Mouse (Mus musculus): ENCODE measurements around the gene Fads3.

Gene Fads3

GRCm38 (mm10) chr19:10053692-10054260 lies 12.4 kb downstream of the Fads3 start:
- DNase-seq (ENCODE audit: low spot score): no peak

GRCm38 (mm10) chr19:10054361-10055075 lies 13.1 kb downstream of the Fads3 start:
- DNase-seq (ENCODE audit: low spot score): no peak

DNA sequence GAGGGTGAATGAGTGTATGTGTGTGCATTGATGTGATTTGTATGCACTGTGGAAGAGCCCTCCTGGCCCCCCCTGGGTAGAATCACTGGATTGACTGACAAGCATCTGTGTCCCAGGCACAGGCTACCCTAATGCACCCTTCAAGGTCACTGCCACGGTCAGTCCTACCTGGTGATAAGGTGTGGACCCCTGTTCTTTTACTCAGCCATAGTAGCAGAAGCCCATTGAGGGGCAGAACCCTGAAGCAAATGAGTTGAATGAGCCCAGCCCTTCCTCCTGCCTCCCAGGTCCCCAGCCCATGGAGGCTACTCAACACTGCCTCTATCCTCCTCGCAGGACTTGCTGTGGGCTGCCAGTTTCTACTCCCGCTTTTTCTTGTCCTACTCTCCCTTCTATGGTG lies 13.9 kb downstream of the Fads3 start:
- DNase-seq (ENCODE audit: low spot score): no peak

- peak; percentile 61 for DNase-seq (ENCODE audit: low spot score)
These were observed 14.7 kb downstream of the Fads3 start for GRCm38 (mm10) chr19:10055783-10056660.

- no peak for DNase-seq (ENCODE audit: low spot score)
These were observed 15.3 kb downstream of the Fads3 start for GRCm38 (mm10) chr19:10056686-10057085.

DNA sequence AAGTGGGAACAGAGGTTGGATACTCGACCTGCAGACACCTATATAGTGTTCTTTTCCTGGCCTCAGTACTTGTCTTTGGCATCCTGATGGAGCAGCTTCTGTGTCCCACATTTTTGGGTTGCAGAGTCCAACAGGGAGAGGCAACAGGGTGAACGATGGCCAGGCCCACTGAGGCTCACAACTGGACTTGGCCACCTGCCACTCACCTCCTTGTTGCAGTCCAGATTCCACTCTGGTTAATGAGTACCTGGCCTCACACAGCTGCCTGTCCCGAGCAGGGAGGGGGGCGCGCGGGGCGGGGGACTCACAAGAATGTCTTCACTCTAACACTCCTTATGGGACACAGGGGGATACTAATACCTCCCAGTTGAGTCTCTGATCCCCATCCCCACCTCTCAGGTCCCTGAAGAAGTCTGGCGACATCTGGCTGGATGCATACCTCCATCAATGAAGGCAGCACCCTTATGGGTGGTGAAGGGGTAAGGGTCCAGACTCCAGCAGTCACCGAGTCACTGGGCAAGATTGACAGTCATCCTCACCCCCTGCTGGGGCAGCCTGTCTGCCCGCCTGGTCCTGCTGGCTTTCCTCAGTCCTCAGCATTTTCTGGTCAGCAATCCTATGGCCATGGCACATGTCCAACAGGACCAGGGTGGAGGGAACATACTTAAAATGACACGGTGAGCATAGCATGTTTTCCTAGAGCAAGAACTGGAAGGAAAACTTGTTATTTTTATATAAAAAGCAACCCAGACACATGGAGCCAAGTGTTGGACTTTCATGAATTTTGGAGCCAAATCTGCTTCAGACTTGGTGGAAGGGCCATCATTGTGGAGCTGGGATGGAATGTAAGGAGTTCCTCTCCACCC lies 16.4 kb downstream of the Fads3 start:
- peak; percentile 70 for DNase-seq (ENCODE audit: low spot score)

GRCm38 (mm10) chr19:10058352-10058825 lies 17.0 kb downstream of the Fads3 start:
- DNase-seq (ENCODE audit: low spot score): no peak

DNA sequence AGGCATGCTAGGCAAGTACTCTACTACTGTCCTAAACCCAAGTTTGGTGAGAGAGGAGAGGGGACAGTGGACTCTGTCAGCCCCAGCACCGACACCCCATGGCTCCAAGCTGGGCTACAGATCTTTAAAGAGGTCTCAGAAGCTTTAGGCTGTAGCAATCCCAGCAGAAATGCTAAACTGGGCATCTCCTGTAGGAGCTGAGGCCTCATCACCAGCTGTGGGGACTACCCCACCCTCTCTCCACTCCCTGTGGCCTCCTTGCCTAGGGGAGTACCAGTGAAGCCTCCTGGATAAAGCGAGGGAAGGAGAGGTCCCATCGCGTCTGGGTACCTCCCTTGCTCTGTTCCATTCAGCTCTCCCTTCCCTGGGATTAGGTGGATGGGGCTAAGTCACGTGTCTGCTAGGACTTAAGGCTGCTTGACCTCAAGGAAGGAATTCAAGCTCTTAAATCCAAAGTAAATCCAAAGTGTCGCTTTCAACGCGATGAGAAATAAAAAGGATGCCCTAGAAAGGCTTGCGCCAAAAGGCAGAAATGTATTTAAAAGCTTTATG lies 17.6 kb downstream of the Fads3 start:
- no peak for DNase-seq (ENCODE audit: low spot score)

DNA sequence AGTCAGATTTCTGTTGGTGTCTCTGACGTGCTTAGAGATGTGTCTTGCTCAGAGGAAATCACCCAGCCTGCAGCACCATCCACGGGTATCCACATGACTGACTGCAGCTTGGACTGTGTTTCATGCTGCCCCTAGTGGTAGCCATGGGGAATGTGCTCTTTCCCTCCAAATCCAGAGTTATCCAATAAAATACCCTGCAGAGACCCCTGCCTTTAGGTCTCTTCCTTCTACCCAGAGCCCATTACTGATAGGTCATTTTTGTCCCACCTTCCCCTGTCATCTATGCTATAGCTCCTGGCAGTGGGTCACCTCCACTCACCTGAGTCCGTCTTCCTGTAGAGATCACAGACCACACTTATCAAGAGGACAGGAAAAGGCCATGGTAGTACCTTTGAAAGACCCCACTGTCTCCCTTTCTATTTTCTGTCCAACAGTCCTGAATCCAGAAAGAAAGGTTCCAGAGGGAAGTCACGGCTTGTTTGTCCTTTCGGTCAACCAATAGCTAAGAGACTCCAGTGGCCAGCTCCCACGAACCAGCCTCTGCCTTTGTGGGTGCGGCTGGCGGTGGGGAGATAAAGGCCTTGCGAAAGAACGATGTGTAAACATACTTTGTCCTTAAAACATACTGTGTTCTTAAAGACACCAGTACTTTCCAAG lies 18.7 kb downstream of the Fads3 start:
- DNase-seq (ENCODE audit: low spot score): peak; percentile 74

DNA sequence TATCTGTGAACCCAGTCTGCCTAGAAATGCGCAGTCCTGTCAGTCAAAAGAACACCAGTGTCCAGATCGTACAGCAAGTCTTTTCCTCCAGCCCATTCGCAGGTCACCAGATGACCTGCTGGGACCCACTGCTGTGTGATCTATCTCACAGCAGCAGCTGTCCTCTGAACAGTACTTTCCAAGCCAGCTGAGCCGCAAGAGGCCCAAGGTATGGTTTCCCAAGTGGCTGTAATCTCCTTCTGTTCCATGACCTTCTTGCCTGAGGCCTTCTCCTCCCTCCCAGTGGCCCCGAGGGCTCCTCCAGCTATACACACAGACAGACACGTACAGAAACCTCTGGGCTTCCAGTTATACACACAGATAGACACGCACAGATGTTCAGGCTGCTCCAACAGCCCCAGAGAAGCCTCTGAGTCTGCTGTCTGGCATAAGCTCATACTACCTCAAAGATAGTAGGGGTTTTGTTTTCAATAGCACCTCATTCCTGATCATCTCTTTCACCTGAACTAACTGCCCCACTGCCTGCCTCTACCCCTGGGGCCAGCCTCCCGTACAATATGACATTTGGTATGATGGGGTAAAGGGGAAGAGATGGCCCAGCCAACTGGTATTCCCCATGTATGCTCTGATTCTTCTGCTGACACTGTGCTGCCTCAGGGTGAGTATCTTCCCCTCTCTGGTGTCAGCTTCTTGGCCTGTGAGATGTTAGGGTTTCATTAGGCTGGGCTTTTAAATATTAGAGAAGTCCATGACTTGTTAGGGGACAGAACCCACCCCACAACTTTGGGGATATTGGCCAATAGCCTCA lies 19.6 kb downstream of the Fads3 start:
- DNase-seq (ENCODE audit: low spot score): no peak

- no peak for DNase-seq (ENCODE audit: low spot score)
These were observed 20.3 kb downstream of the Fads3 start for GRCm38 (mm10) chr19:10061624-10062023.

DNA sequence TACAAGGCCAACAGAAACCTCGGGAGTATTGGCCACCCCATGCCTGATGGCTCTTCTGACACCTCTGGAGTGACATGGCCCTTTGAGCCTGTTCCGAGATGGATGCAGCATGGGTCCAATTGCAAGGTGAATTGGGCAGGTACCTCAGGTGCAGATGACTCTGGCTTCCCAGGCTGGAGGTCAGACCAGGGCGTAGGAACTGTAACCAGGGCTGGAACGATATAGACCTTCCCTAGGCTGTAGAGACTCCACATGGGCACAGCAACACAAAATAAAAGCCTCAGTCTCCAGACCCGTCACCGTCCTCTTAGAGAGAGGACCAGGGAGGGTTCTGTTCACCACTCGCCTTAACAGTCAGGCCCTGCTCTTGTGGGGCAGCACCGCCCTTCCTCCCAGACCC lies 20.9 kb downstream of the Fads3 start:
- DNase-seq (ENCODE audit: low spot score): no peak

- no peak for DNase-seq (ENCODE audit: low spot score)
These were observed 21.5 kb downstream of the Fads3 start for GRCm38 (mm10) chr19:10062862-10063261.

DNA sequence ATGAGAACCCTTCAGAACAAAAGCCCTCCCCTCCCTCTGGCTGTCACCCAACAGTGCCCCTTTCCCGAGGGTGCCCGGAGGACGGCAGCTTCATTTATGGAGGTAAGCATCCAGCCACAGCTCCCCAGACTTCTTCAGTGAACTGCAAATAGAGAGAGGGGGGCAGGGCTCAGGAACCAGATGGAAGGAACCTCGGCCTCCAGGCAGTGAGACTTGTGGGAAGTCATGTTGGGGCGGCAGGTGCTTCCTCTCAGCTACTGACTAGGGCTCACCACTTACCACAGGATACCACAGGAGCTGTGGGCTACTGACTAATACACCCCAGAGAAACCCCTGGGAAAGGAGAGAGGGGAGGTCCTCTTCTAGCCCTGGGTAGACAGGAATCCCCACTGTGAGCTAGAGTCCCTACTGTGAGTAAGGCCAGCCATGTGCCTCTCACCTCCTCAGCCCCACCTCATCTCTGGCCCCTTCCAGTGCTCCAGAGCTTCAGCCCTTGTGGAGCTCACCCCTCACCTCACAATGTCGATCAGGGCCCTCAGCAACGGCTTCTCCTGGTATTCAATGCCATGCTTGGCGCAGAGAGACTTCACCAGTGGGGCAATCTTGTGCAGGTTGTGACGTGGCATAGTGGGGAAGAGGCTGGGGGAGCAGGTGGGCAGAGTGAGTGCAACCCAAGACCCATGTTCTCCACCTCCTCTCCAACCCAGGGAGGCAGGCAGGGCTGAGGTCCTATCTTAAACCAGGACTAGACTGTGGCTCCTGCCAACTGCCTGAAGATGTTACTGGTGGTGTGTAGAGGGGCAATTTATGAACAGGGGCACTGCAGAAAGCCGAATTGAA lies 23.0 kb downstream of the Fads3 start:
- no peak for DNase-seq (ENCODE audit: low spot score)

- DNase-seq (ENCODE audit: low spot score): no peak
These were observed 24.3 kb downstream of the Fads3 start for GRCm38 (mm10) chr19:10065465-10066188.

DNA sequence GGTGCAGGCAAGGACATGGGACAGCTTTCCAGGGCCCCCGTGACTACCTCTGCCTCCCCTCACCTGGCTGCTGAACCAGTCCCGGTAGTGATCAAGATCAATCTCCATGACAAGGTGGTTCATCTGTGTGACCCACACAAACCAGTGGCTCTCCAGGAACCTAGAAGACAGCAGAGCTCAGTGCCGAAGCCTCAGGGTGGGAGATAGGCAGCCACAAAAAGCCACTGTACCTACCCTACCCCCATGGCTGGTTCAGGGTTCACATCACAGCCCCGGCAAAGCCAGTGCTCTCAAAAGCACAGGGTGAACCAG lies 24.8 kb downstream of the Fads3 start:
- DNase-seq (ENCODE audit: low spot score): no peak

DNA sequence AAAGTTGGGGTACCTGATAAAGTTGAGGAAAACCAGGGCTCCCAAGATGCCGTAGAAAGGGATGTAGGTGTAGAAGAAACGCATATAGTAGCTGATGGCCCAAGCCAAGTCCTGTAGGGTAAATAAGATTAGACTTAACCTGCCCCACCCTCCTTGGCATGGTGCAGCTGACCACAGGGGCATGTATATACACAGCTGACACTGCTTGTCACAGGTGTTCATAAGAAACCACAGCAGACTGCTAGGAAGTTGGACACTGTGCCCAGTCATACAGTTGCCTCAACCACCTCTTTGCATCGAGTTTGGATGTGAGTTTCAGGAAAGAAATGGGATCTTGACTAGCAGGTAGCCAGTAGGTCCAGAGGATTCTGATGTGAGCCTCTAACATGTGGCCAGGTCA lies 25.1 kb downstream of the Fads3 start:
- DNase-seq (ENCODE audit: low spot score): no peak

DNA sequence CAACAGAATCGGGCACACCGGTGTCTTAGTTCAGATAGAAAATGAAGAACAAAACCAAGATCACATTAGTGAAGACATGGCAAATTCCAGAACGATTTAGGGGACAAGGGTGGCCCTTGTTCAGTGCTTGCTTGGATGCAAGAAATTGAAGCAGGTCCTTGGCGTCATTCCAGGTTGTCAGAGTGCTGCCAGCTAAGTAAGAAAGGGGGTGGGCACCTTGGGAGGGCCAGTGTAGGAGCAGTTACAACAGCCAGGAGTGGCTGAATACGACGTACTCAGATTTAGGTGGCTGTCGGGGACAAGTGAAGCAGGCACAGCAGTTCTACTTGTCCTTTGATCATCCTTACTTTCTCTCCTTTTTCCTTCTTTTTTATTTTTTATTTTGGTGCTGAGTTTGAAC lies 26.3 kb downstream of the Fads3 start:
- DNase-seq (ENCODE audit: low spot score): no peak

Measured in testis, postnatal 10 days (tissue).